Mouse (Mus musculus) neural tube, embryonic 12.5 days (tissue): ENCODE results near the gene Col8a1. TPM values are rescaled to one million over a fixed set of nuclear protein-coding genes. Genes with fewer than 3 reads are reported as not detected.

ENCODE experiments used
- ATAC-seq: fragments of 200-750 bp; cut with Nextera tagmentation; 2 replicates; pipeline ENCODE4 v1.8.0; 2017; ENCODE audit warnings: low read depth, mild to moderate bottlenecking, moderate TSS enrichment, moderate library complexity; ENCODE audit not compliant: low FRiP score
- H3K27ac ChIP-seq: fragments of 300-500 bp; sonication (generic); 2 replicates; pipeline ENCODE4 v1.5.1; 2016
- H3K27me3 ChIP-seq: fragments of 300-500 bp; sonication (generic); replicated peaks from 2 replicates; pipeline ENCODE4 v1.6.1; 2016; ENCODE audit warnings: mild to moderate bottlenecking
- H3K36me3 ChIP-seq: fragments of 300-500 bp; sonication (generic); 2 replicates; pipeline ENCODE4 v1.6.1; 2016; ENCODE audit warnings: mild to moderate bottlenecking
- H3K4me1 ChIP-seq: fragments of 300-500 bp; sonication (generic); 2 replicates; pipeline ENCODE4 v1.6.1; 2016
- H3K4me2 ChIP-seq: fragments of 300-500 bp; sonication (generic); replicated peaks from 2 replicates; pipeline ENCODE4 v1.6.1; 2016; ENCODE audit warnings: mild to moderate bottlenecking
- H3K4me3 ChIP-seq: fragments of 300-500 bp; sonication (generic); 2 replicates; pipeline ENCODE4 v1.5.1; 2016
- H3K9ac ChIP-seq: fragments of 300-500 bp; sonication (generic); 2 replicates; pipeline ENCODE4 v1.6.1; 2016; ENCODE audit warnings: mild to moderate bottlenecking
- H3K9me3 ChIP-seq: fragments of 300-500 bp; sonication (generic); 2 replicates; pipeline ENCODE4 v1.6.1; 2016; ENCODE audit warnings: mild to moderate bottlenecking
- WGBS: fragments of 180-500 bp; shearing (Covaris S2); methylation state at CpG from one replicate; pipeline ENCODE4 v1.1.7; 2016; 5-methylcytosine and 5-hydroxymethylcytosine counted together
- polyA plus RNA-seq: library from polyadenylated mRNA; unstranded; fragments of >200 nt; fragmentation: Nextera tagmentation; extraction: Ambion mirVana; gene quantifications from 2 replicates; pipeline ENCODE4 v1.2.1, GENCODE M21; 2016

Col8a1 gene
- 9.1 and 10.4 TPM in 2 replicates for polyA plus RNA-seq

DNA sequence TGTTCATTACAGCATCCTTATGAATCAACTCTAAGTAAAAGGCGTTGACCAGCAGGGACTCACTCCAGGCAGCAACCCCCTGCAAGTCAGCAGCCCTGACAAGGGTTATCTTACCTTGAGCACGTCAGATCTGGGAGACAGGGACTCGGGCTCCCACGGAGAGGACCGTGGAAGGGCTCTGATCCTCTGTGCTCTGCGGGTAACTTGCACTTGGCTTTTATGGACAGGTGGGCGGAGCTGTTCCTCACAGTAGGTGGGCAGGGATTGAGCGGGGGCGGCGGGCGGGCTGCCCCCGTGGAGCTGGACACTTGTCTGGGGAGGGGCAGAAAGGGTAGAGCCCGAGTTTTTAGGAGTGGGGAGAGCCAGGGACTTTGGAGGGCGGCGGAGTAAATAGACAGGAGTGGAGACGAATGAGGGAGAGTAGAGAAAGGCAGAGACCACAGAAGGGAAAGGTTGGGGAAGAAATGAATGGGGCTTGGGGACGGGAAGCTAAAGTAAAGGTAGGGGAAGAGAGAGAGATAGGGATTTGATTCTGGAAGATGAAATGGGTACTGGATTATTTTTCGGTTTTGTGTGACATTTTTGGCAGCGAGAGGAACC is at the start of gene Col8a1:
Gene Col8a1, minus strand, starts transcription at position 212 of the 600 bp plus-strand sequence.
- 3% methylated on average over 19 of the region's 19 CpGs for WGBS
- H3K4me1 ChIP-seq, result peaks cover 4% of the 10 kb centered on the region
- peak within 1 kb of the TSS; percentile 48; the same call in 1 of the 2 replicates for H3K9ac ChIP-seq
- peak within 1 kb of the TSS; percentile 35 for H3K4me3 ChIP-seq
- H3K27ac ChIP-seq, result no peak within 1 kb of the TSS
- H3K27me3 ChIP-seq, result no peaks in the 10 kb centered on the region
- ATAC-seq, result peak; percentile 48; the same call in 1 of the 2 replicates
- H3K36me3 ChIP-seq, result no peaks in the 10 kb centered on the region
- H3K4me2 ChIP-seq, result peak within 1 kb of the TSS; percentile 73
- no peaks in the 10 kb centered on the region for H3K9me3 ChIP-seq

DNA sequence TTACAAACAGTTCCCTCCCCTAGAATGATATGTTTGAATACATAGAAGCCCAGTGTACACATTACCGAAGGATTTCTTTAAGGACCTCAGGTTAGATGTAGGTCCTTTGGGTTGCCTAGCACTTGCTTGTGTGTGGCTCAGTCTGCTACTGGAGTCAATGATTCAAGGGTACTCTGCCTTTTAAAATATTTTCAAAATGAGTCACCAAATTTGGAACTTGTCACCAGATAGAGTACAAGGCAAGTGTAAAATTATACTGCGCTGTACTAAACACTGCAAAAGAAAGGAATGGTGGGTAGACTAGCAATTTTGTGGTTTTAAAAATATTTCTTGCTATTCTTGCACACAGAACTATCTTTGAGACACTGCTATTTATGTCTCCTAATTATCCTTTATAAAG is 47.3 kb upstream of the Col8a1 start:
- Histone ChIP-seq H3K9ac (no peak overlapping the region), H3K4me3 (no peak overlapping the region), H3K36me3 (no peaks in the 10 kb centered on the region), H3K27me3 (no peaks in the 10 kb centered on the region), H3K4me2 (no peak overlapping the region), H3K4me1 (no peaks in the 10 kb centered on the region), H3K9me3 (no peaks in the 10 kb centered on the region), H3K27ac (no peak overlapping the region)
- 97% methylated on average over 2 of the region's 2 CpGs for WGBS
- no peak for ATAC-seq

DNA sequence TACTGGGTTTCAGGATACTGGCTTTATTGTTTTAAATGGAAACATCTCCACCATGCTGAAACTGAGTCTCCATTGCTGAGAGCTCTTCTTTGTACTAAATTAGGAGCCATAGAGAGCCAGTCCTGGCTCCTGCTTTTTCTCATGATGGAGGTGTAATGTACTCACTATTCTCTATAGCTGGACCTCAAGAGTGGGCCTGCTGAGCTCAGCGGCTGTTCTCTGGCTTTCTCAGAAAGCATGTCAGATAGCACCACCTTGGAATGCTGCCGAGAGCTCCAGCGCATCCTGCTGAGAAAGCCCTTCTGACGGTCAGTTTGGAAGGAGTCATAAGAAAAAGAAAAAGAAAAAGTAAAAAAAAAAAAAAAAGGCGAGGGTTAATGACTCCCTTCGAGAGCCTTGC is 41.8 kb upstream of the Col8a1 start:
- H3K36me3 ChIP-seq, result no peaks in the 10 kb centered on the region
- H3K27me3 ChIP-seq, result no peaks in the 10 kb centered on the region
- H3K4me1 ChIP-seq, result no peaks in the 10 kb centered on the region
- no peak overlapping the region for H3K4me3 ChIP-seq
- no peak overlapping the region for H3K4me2 ChIP-seq
- no peak for ATAC-seq
- WGBS, result 71% methylated on average over 6 of the region's 6 CpGs
- no peaks in the 10 kb centered on the region for H3K9me3 ChIP-seq
- no peak overlapping the region for H3K9ac ChIP-seq
- H3K27ac ChIP-seq, result no peak overlapping the region

DNA sequence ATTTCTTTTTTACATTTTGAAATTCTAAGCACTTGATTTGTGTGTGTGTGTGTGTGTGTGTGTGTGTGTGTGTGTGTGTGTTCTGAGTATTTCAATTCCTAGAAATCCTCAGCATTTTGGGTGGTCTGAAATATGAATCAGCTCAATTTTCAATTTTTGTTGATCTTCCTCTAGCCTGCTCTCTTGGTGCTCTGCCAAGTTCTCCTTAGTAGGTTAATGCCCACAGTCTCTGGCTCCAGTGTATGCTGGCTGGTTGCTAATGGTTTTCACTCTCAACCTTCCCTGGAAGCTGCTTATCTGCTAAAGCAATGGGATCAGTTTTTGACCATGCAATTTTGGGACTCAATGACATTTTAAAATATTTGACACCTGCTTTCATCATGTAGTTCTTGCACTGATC is 24.5 kb upstream of the Col8a1 start:
- Histone ChIP-seq H3K4me2 (no peak overlapping the region), H3K9me3 (no peaks in the 10 kb centered on the region), H3K4me3 (no peak overlapping the region), H3K36me3 (no peaks in the 10 kb centered on the region), H3K9ac (no peak overlapping the region), H3K27me3 (no peaks in the 10 kb centered on the region), H3K4me1 (no peaks in the 10 kb centered on the region), H3K27ac (no peak overlapping the region)
- ATAC-seq, result no peak

DNA sequence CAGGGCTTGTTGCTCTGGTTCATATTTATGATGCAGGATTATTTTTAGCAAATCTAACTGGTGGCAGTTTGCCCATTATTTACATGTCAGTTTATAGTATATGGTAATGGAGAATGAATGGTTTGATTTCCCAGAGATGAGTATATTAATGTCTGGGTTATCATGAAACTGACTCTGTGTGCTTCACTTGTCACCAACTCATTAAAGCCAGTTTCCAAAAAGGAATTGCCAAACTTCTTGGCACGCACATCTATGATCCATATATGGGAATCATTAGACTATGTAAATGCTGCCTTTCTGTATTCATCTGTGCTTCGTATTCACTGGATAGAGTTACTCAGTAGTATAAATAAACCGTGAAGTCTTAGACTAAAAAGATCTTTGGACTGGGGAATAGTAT is 11.1 kb upstream of the Col8a1 start:
- 88% methylated on average over 3 of the region's 3 CpGs for WGBS
- no peak for ATAC-seq
- H3K9ac ChIP-seq, result no peak overlapping the region
- H3K9me3 ChIP-seq, result no peaks in the 10 kb centered on the region
- no peaks in the 10 kb centered on the region for H3K4me1 ChIP-seq
- H3K27me3 ChIP-seq, result no peaks in the 10 kb centered on the region
- H3K27ac ChIP-seq, result no peak overlapping the region
- no peaks in the 10 kb centered on the region for H3K36me3 ChIP-seq
- H3K4me2 ChIP-seq, result no peak overlapping the region
- no peak overlapping the region for H3K4me3 ChIP-seq

DNA sequence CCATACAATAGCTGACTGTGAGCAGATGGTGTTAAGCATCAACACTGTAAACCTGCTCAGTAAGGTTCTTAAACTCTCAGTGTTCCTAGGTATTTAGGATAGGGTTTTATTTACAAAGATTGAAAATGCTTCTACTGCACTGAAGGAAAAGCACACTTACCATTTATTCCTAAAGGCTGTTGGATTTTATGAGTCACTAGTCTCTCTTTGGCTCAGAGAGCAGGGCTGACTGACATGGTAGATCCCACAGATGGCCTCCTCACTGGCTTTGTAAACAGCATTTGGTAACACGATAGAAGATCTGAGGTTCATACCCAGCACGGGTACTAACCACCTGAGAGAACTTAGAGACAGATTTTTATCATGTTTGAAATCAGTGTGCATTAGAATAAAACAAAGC is 5.3 kb upstream of the Col8a1 start:
- 85% methylated on average over 2 of the region's 2 CpGs for WGBS
- Histone ChIP-seq H3K27ac (no peak overlapping the region), H3K4me3 (no peak overlapping the region), H3K36me3 (no peaks in the 10 kb centered on the region), H3K9me3 (no peaks in the 10 kb centered on the region), H3K4me1 (no peaks in the 10 kb centered on the region), H3K9ac (no peak overlapping the region), H3K27me3 (no peaks in the 10 kb centered on the region), H3K4me2 (no peak overlapping the region)
- no peak for ATAC-seq

DNA sequence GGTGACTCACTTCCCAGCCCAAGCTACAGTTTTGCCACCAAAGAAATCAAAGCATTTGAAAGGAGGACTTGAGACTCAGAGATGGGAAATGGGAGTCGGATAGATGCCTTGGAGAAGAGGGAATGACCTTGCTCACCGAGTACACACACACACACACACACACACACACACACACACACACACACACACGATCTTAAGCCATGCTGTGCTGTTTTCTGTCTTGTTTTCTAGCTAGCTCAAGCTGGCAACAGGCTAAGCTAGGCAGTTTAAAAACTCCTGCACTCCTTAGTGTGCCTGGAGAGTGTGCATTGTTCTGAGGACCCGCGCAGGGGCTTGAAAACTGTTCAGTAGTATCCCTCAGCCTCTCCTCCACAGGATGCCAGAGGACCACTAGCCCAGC is 1.2 kb upstream of the Col8a1 start:
- ATAC-seq, result 0 out of 2 replicates have a peak, but pooled peaks have one; percentile 18
- 0 out of 2 replicates have a peak overlapping the region, but pooled peaks have one; percentile 73 for H3K4me2 ChIP-seq
- no peaks in the 10 kb centered on the region for H3K27me3 ChIP-seq
- H3K9me3 ChIP-seq, result no peaks in the 10 kb centered on the region
- peaks cover 4% of the 10 kb centered on the region for H3K4me1 ChIP-seq
- no peaks in the 10 kb centered on the region for H3K36me3 ChIP-seq
- 51% methylated on average over 5 of the region's 5 CpGs for WGBS
- H3K27ac ChIP-seq, result no peak overlapping the region
- no peak overlapping the region for H3K4me3 ChIP-seq
- H3K9ac ChIP-seq, result no peak overlapping the region

DNA sequence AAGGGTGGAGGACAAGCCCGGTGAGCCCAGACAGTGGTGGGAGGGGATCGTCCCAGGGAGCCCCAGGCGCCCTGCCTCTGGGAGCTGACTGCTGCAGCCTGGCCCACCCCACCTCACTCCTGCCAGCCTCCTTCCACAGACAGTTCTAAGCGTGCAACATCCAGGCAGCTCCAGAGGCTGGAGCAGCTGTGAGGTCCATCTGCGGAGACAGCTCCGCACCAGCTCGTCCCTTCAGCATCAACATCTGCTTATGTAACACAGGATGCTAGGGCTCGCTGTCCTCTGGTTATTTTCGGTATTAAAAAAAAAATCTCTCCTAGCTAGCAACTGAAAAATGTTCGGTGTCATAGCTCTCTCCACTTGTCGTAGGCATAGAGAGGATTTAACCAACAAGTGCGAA is 704 bp upstream of the Col8a1 start:
- Histone ChIP-seq H3K27me3 (no peaks in the 10 kb centered on the region), H3K27ac (no peak overlapping the region), H3K4me1 (peaks cover 4% of the 10 kb centered on the region), H3K4me2 (peak overlapping the region; percentile 73), H3K4me3 (peak overlapping the region; percentile 35), H3K36me3 (no peaks in the 10 kb centered on the region), H3K9ac (peak overlapping the region; percentile 48; the same call in 1 of the 2 replicates), H3K9me3 (no peaks in the 10 kb centered on the region)
- WGBS, result 26% methylated on average over 12 of the region's 12 CpGs
- ATAC-seq, result peak; percentile 80

DNA sequence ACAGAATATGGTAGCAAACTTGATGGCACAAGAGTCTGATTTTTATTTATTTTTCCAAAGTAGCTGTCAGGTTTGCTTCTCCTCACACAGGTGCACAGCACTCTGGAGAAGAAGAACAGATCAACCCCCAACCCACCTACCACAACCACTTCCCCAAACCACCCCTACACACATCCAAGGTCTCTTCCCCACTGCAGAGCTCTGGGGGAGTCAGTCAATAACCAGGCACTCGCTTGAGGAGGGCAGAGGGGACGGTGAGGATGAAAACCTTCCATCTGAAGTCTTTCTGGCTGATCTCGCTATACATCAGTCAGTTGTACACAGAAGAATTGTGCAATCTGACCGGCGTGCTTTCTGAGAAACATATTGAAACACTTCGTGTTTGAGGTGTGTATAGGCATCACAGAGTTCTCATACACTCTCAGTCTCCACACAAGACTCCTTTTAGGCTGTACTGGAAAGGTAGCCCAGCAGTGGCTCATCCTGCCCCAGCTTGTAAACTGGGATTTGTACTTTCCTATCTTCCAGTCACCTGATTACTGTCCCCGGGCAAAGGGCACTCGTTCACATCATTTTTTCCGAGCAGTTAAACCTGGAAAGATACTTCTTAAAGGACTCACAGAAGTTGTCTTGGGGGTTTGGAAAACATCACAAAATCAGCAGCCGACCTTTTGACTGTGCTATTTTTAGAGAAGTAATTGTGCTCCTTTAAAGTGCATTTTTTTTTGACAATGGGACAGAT is 827 bp downstream of the Col8a1 start:
- H3K36me3 ChIP-seq, result no peaks in the 10 kb centered on the region
- H3K27ac ChIP-seq, result no peak overlapping the region
- peaks cover 4% of the 10 kb centered on the region for H3K4me1 ChIP-seq
- no peak overlapping the region for H3K4me3 ChIP-seq
- peak overlapping the region; percentile 73 for H3K4me2 ChIP-seq
- no peak overlapping the region for H3K9ac ChIP-seq
- H3K9me3 ChIP-seq, result no peaks in the 10 kb centered on the region
- no peak for ATAC-seq
- 55% methylated on average over 10 of the region's 10 CpGs for WGBS
- no peaks in the 10 kb centered on the region for H3K27me3 ChIP-seq

DNA sequence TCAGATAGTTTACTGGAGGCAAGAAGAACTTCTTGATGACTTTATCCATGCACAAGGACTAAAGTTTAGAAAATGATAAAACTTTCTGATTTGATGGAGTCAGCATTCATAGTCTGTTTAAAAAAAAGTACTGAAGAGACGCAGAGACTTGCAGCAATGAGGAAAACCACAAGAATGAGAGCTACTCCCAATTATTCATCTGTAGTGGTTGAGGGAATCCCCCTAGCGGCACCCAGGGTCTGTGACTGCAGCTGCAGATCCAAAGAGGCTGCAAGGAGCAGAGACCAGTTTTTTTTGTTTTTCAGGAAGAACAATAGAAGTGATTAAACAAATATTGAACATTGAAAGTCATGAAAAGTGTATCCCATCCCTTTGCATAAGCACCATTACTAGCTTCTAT is 4.0 kb downstream of the Col8a1 start:
- ATAC-seq, result no peak
- peaks cover 4% of the 10 kb centered on the region for H3K4me1 ChIP-seq
- no peaks in the 10 kb centered on the region for H3K9me3 ChIP-seq
- H3K27me3 ChIP-seq, result no peaks in the 10 kb centered on the region
- no peaks in the 10 kb centered on the region for H3K36me3 ChIP-seq
- H3K9ac ChIP-seq, result no peak overlapping the region
- no peak overlapping the region for H3K27ac ChIP-seq
- H3K4me3 ChIP-seq, result no peak overlapping the region
- WGBS, result 56% methylated on average over 2 of the region's 2 CpGs
- H3K4me2 ChIP-seq, result no peak overlapping the region

DNA sequence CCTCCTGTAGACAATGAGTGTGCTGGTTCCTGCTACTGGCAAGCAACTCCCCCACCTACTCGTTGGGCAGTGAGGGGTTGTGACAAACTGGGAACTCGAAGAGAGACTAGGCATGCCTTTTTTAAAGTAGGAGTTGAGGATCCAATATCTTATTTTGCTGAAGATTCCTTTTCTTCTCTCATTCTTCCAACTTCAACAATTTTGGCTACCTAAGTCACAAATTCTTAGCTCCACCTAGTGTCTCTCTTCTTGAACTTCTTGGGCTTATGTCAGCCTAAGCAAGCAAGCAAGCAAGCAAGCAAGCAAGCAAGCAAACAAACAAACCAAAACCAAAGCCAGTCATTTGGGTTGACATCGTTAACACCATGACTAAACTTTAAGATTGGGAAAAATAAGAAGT is 6.4 kb downstream of the Col8a1 start:
- Histone ChIP-seq H3K36me3 (no peaks in the 10 kb centered on the region), H3K4me3 (no peak overlapping the region), H3K9ac (no peak overlapping the region), H3K9me3 (no peaks in the 10 kb centered on the region), H3K4me1 (no peaks in the 10 kb centered on the region), H3K4me2 (no peak overlapping the region), H3K27me3 (no peaks in the 10 kb centered on the region), H3K27ac (no peak overlapping the region)
- 83% methylated on average over 3 of the region's 3 CpGs for WGBS
- no peak for ATAC-seq

DNA sequence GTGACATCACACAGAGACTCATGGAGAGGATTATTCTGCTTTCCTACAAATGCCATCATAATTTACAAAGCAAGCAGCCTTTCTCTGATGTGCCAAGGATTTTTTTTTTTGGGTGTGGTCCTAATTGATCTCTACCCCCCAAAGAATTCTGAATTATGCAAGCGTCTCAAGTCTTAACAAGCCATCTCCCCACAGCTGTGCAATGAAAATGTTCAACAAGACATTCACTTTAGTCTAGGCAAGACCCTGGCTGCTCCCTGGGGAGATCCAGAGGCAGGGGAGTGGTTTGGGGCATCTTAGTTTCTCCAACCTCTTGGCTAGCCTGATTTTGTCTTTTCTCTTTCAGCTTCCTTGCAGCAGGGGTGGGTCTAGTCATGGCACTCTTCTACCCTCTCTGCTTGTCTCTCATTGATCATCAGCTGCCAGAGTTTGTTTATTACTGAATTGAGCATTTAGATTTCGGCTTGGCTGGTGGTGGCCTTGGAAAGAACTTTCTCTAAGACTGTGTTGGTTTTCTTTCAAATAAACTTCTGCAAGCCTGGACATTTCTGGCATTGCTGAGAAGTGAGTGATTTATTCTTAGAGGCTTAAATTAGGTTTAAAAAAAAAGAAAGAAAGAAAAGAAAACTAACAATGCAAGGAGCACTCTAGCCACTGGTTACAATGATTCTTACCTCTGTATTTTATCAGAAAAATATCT is 7.0 kb downstream of the Col8a1 start:
- H3K27ac ChIP-seq, result no peak overlapping the region
- H3K4me2 ChIP-seq, result no peak overlapping the region
- WGBS, result 81% methylated on average over 2 of the region's 2 CpGs
- no peaks in the 10 kb centered on the region for H3K36me3 ChIP-seq
- no peak for ATAC-seq
- no peaks in the 10 kb centered on the region for H3K9me3 ChIP-seq
- H3K4me1 ChIP-seq, result no peaks in the 10 kb centered on the region
- H3K4me3 ChIP-seq, result no peak overlapping the region
- no peak overlapping the region for H3K9ac ChIP-seq
- H3K27me3 ChIP-seq, result no peaks in the 10 kb centered on the region
